Mouse (Mus musculus): ENCODE results near the gene Ggnbp2.

DNA sequence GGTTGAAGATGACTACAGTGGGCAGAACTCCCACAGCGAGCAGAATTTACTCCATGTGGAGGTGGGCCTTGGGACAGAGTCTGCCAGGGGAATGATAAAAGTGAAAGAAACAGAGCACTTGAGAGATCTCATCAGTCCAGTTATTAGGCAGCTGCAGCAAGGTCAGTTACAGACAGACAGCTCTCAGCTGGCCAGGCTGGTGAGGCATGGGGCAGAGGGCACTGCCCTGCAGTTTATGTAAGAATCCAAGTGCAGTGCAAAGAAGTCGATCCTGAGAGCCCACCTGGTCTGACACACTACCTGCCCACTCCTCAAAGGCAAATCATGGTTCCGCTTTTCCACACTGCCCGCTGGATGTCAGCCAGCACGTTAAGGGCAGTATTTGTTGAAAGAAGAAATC, 15.6 kb upstream of the Ggnbp2 start:
- TF ChIP-seq GATA1 (IDR thresholded peaks at IDR 0.05; ENCODE audit: borderline replicate concordance, low read length), result no peak
- no peak for TF ChIP-seq GATA2 (IDR thresholded peaks at IDR 0.05; ENCODE audit: borderline replicate concordance, low read depth, low read length)
